Mouse (Mus musculus) lung, postnatal 0 days (tissue): ENCODE results near the gene Ugt2b37.

Experiments used
- CTCF ChIP-seq: IDR thresholded peaks from 2 replicates; pipeline ENCODE4 v1.5.1; 2016; ENCODE audit warnings: antibody characterized with exemption, mild to moderate bottlenecking
- EP300 ChIP-seq: IDR thresholded peaks from 2 replicates; pipeline ENCODE4 v1.6.1; 2016; ENCODE audit warnings: antibody characterized with exemption, mild to moderate bottlenecking, control low read depth

DNA sequence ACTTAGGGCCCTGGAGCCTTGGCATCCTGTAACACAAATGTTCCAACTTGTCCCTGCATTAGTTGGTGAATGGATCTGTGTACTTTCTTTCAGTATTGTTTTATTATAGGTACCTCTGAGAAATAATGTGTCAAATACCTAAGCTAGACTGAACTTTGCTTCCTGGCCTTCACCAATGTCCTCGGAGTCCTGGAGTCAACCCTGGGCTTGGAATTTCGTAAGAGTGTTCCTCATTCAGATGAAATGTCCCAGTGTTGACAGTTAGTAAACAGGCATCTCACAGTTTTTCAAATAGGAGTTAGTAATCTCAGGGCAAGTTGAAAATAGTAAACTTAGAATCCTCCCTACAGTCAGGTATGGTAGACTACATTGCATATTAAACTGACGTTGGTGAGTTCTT lies 1.2 kb upstream of the Ugt2b37 start:
- TF ChIP-seq EP300 (no peak), CTCF (no peak)
